Mouse (Mus musculus) heart, embryonic 14.5 days (tissue): ENCODE measurements at regions not wholly inside any gene's neighbourhood (a gene's known extent, or its start where the extent isn't known, plus 50 kb on each side); places are given as distances from the start of the nearest gene placed in this dataset.
A peak's percentile ranks its signal among the peaks of the same experiment; 100 is the strongest.

Source experiments
- ATAC-seq: fragments of 200-750 bp; cut with Nextera tagmentation; 2 replicates; pipeline ENCODE4 v1.8.0; 2017; ENCODE audit warnings: low read depth, moderate TSS enrichment; ENCODE audit not compliant: insufficient number of reproducible peaks, insufficient read depth, low FRiP score
- H3K27ac ChIP-seq, 2 experiments: fragments of 200-500 bp in 1 of 2; fragments of 300-500 bp in 1 of 2; sonication (generic) in 1 of 2; replicated peaks in 1 of 2; 2 replicates each; pipeline ENCODE4 v1.5.1; 2012 to 2014; ENCODE audit warnings: low read depth in 2 of 2, low read length in 2 of 2, control low read depth in 1 of 2, mild to moderate bottlenecking in 1 of 2, mixed read lengths in 1 of 2; ENCODE audit not compliant: control insufficient read depth in 1 of 2, insufficient read depth in 1 of 2
- H3K27me3 ChIP-seq: fragments of 300-500 bp; sonication (generic); 2 replicates; pipeline ENCODE4 v1.6.1; 2014; ENCODE audit warnings: mild to moderate bottlenecking, low read length, control low read depth; ENCODE audit not compliant: control insufficient read depth, insufficient read depth
- H3K36me3 ChIP-seq: fragments of 300-500 bp; sonication (generic); 2 replicates; pipeline ENCODE4 v1.6.1; 2014; ENCODE audit warnings: mild to moderate bottlenecking, control low read depth, low read length, mixed read lengths; ENCODE audit not compliant: control insufficient read depth, insufficient read depth
- H3K4me1 ChIP-seq, 2 experiments: fragments of 200-500 bp in 1 of 2; fragments of 300-500 bp in 1 of 2; sonication (generic) in 1 of 2; 2 replicates each; pipeline ENCODE4 v1.6.1; 2012 to 2014; ENCODE audit warnings: low read length in 2 of 2, control low read depth in 1 of 2, mixed read lengths in 1 of 2; ENCODE audit not compliant: control insufficient read depth in 2 of 2, insufficient read depth in 2 of 2
- H3K4me2 ChIP-seq: fragments of 300-500 bp; sonication (generic); 2 replicates; pipeline ENCODE4 v1.6.1; 2014; ENCODE audit warnings: mild to moderate bottlenecking, low read length
- H3K4me3 ChIP-seq, 2 experiments: fragments of 200-500 bp in 1 of 2; fragments of 300-500 bp in 1 of 2; sonication (generic) in 1 of 2; 2 replicates each; pipeline ENCODE4 v1.5.1; 2012 to 2014; ENCODE audit warnings: low read length in 2 of 2, mild to moderate bottlenecking in 2 of 2, control low read depth in 1 of 2, low read depth in 1 of 2, moderate library complexity in 1 of 2; ENCODE audit not compliant: control insufficient read depth in 1 of 2, insufficient read depth in 1 of 2
- H3K9ac ChIP-seq: fragments of 300-500 bp; sonication (generic); 2 replicates; pipeline ENCODE4 v1.6.1; 2014; ENCODE audit warnings: mild to moderate bottlenecking, low read length
- H3K9me3 ChIP-seq: fragments of 300-500 bp; sonication (generic); 2 replicates; pipeline ENCODE4 v1.6.1; 2016; ENCODE audit warnings: low read length, control low read depth; ENCODE audit not compliant: control insufficient read depth
- WGBS: fragments of 180-500 bp; shearing (Covaris S2); extraction: QIAGEN DNeasy Blood & Tissue Kit; methylation state at CpG from one replicate; pipeline ENCODE4 v1.1.7; 2014; 5-methylcytosine and 5-hydroxymethylcytosine counted together

GRCm38 (mm10) chr16:77488155-77488554 is 113.7 kb downstream of the Gm11146 start:
- ATAC-seq = no peak
- WGBS = 80% methylated on average over 1 of the region's 1 CpGs
- H3K9me3 ChIP-seq = no peaks in the 10 kb centered on the region
- H3K27me3 ChIP-seq = no peaks in the 10 kb centered on the region
- H3K4me2 ChIP-seq = no peak overlapping the region
- no peak overlapping the region for H3K9ac ChIP-seq
- H3K4me3 ChIP-seq = no peak overlapping the region
- no peaks in the 10 kb centered on the region for H3K4me1 ChIP-seq
- no peaks in the 10 kb centered on the region for H3K36me3 ChIP-seq
- no peak overlapping the region for H3K27ac ChIP-seq

GRCm38 (mm10) chr16:77479812-77480211 is 122.1 kb downstream of the Gm11146 start:
- no peak overlapping the region for H3K27ac ChIP-seq
- 14% methylated on average over 7 of the region's 7 CpGs for WGBS
- no peaks in the 10 kb centered on the region for H3K36me3 ChIP-seq
- H3K4me1 ChIP-seq = peaks cover 4 to 8% of the 10 kb centered on the region in 2 experiments; a peak in 3 of 4 replicates
- H3K9ac ChIP-seq = peak overlapping the region; percentile 14; the same call in 1 of the 2 replicates
- H3K27me3 ChIP-seq = no peaks in the 10 kb centered on the region
- ATAC-seq = no peak
- H3K4me2 ChIP-seq = peak overlapping the region; percentile 28; the same call in 1 of the 2 replicates
- H3K9me3 ChIP-seq = no peaks in the 10 kb centered on the region
- H3K4me3 ChIP-seq = no peak overlapping the region

GRCm38 (mm10) chr16:77471868-77472267 is 130.0 kb downstream of the Gm11146 start:
- H3K9me3 ChIP-seq = no peaks in the 10 kb centered on the region
- no peak overlapping the region for H3K27ac ChIP-seq
- H3K4me3 ChIP-seq = no peak overlapping the region
- H3K27me3 ChIP-seq = no peaks in the 10 kb centered on the region
- H3K36me3 ChIP-seq = 0 out of 2 replicates have a peak, but pooled peaks cover 7% of the 10 kb centered on the region
- 88% methylated on average over 3 of the region's 3 CpGs for WGBS
- no peak overlapping the region for H3K9ac ChIP-seq
- no peak for ATAC-seq
- H3K4me2 ChIP-seq = no peak overlapping the region
- H3K4me1 ChIP-seq = peaks cover 0 to 2% of the 10 kb centered on the region in 2 experiments; a peak in 2 of 4 replicates

- no peaks in the 10 kb centered on the region for H3K9me3 ChIP-seq
- no peak overlapping the region for H3K4me3 ChIP-seq
- H3K9ac ChIP-seq = no peak overlapping the region
- no peak overlapping the region for H3K27ac ChIP-seq
- H3K4me2 ChIP-seq = no peak overlapping the region
- no peak for ATAC-seq
- H3K4me1 ChIP-seq = no peaks in the 10 kb centered on the region
- 0 out of 2 replicates have a peak, but pooled peaks cover 7% of the 10 kb centered on the region for H3K36me3 ChIP-seq
- no peaks in the 10 kb centered on the region for H3K27me3 ChIP-seq
- 82% methylated on average over 4 of the region's 4 CpGs for WGBS
These were observed 132.0 kb downstream of the Gm11146 start for GRCm38 (mm10) chr16:77469903-77470302.

- 86% methylated on average over 6 of the region's 6 CpGs for WGBS
- ATAC-seq = no peak
- no peak overlapping the region for H3K9ac ChIP-seq
- H3K27me3 ChIP-seq = no peaks in the 10 kb centered on the region
- H3K36me3 ChIP-seq = 0 out of 2 replicates have a peak, but pooled peaks cover 7% of the 10 kb centered on the region
- H3K4me2 ChIP-seq = no peak overlapping the region
- no peak overlapping the region for H3K4me3 ChIP-seq
- H3K9me3 ChIP-seq = no peaks in the 10 kb centered on the region
- H3K4me1 ChIP-seq = no peaks in the 10 kb centered on the region
- H3K27ac ChIP-seq = no peak overlapping the region
These were observed 132.5 kb downstream of the Gm11146 start for GRCm38 (mm10) chr16:77469328-77469875.

- no peak overlapping the region for H3K4me2 ChIP-seq
- no peak overlapping the region for H3K9ac ChIP-seq
- no peaks in the 10 kb centered on the region for H3K9me3 ChIP-seq
- no peak overlapping the region for H3K4me3 ChIP-seq
- WGBS = 84% methylated on average over 12 of the region's 12 CpGs
- 0 out of 2 replicates have a peak, but pooled peaks cover 7% of the 10 kb centered on the region for H3K36me3 ChIP-seq
- no peak overlapping the region for H3K27ac ChIP-seq
- no peak for ATAC-seq
- no peaks in the 10 kb centered on the region for H3K4me1 ChIP-seq
- no peaks in the 10 kb centered on the region for H3K27me3 ChIP-seq
These were observed 134.7 kb downstream of the Gm11146 start for GRCm38 (mm10) chr16:77467216-77467615.

GRCm38 (mm10) chr16:77464623-77465022 is 137.3 kb downstream of the Gm11146 start:
- H3K27ac ChIP-seq = no peak overlapping the region
- ATAC-seq = no peak
- no peak overlapping the region for H3K9ac ChIP-seq
- 89% methylated on average over 6 of the region's 6 CpGs for WGBS
- no peaks in the 10 kb centered on the region for H3K4me1 ChIP-seq
- H3K4me2 ChIP-seq = no peak overlapping the region
- no peaks in the 10 kb centered on the region for H3K9me3 ChIP-seq
- 0 out of 2 replicates have a peak, but pooled peaks cover 7% of the 10 kb centered on the region for H3K36me3 ChIP-seq
- H3K4me3 ChIP-seq = no peak overlapping the region
- H3K27me3 ChIP-seq = no peaks in the 10 kb centered on the region

- no peak overlapping the region for H3K27ac ChIP-seq
- H3K27me3 ChIP-seq = no peaks in the 10 kb centered on the region
- H3K36me3 ChIP-seq = no peaks in the 10 kb centered on the region
- 52% methylated on average over 3 of the region's 3 CpGs for WGBS
- H3K4me3 ChIP-seq = no peak overlapping the region
- H3K9ac ChIP-seq = no peak overlapping the region
- no peak for ATAC-seq
- H3K9me3 ChIP-seq = no peaks in the 10 kb centered on the region
- H3K4me1 ChIP-seq = no peaks in the 10 kb centered on the region
- no peak overlapping the region for H3K4me2 ChIP-seq
These were observed 140.0 kb downstream of the Gm11146 start for GRCm38 (mm10) chr16:77461922-77462321.
